Mouse (Mus musculus) MEL (cell line): ENCODE measurements around the gene Adamtsl4.

Source experiments
- CTCF ChIP-seq, 3 experiments: IDR thresholded peaks in 2 of 3; conservative IDR thresholded peaks in 1 of 3; 2 replicates each; pipeline ENCODE4 v1.5.1; 2011 to 2012; ENCODE audit warnings: low read length in 3 of 3, low read depth in 2 of 3, mild to moderate bottlenecking in 2 of 3, improper control_type of control experiment in 1 of 3, inconsistent platforms in 1 of 3, mixed read lengths in 1 of 3, moderate library complexity in 1 of 3; ENCODE audit not compliant: control insufficient read depth in 1 of 3, insufficient read depth in 1 of 3, poor library complexity in 1 of 3, severe bottlenecking in 1 of 3
- ETS1 ChIP-seq: IDR thresholded peaks from 2 replicates; pipeline ENCODE4 v1.6.1; 2012; ENCODE audit warnings: low read depth, mild to moderate bottlenecking, inconsistent platforms, low read length, improper control_type of control experiment, moderate library complexity
- JUND ChIP-seq: IDR thresholded peaks from 2 replicates; pipeline ENCODE4 v1.6.1; 2011; ENCODE audit warnings: low read depth, mild to moderate bottlenecking, improper control_type of control experiment, low read length
- KAT2A ChIP-seq: conservative IDR thresholded peaks from 2 replicates; pipeline ENCODE4 v1.6.1; 2012; ENCODE audit warnings: low read depth, low read length, improper control_type of control experiment, inconsistent platforms
- MAX ChIP-seq: IDR thresholded peaks from 2 replicates; pipeline ENCODE4 v1.6.1; 2011; ENCODE audit warnings: low read length, improper control_type of control experiment
- RCOR1 ChIP-seq: IDR thresholded peaks from 2 replicates; pipeline ENCODE4 v1.6.1; 2012; ENCODE audit warnings: low read depth, mild to moderate bottlenecking, inconsistent platforms, low read length, improper control_type of control experiment
- SMC3 ChIP-seq: IDR thresholded peaks from 2 replicates; pipeline ENCODE4 v1.6.1; 2011; ENCODE audit warnings: low read depth, low read length, improper control_type of control experiment
- TBP ChIP-seq: IDR thresholded peaks from 2 replicates; pipeline ENCODE4 v1.8.0; 2011; ENCODE audit warnings: low read depth, low read length, improper control_type of control experiment
- TCF12 ChIP-seq: IDR thresholded peaks from 2 replicates; pipeline ENCODE4 v1.6.1; 2014; ENCODE audit warnings: low read depth, mild to moderate bottlenecking, inconsistent platforms, low read length, improper control_type of control experiment, moderate library complexity
- USF1 ChIP-seq: IDR thresholded peaks from 2 replicates; pipeline ENCODE4 v1.6.1; 2014; ENCODE audit warnings: low read depth, mild to moderate bottlenecking, inconsistent platforms, low read length, improper control_type of control experiment, moderate library complexity
- ZC3H11A ChIP-seq: IDR thresholded peaks from 2 replicates; pipeline ENCODE4 v1.6.1; 2012; ENCODE audit warnings: low read depth, mild to moderate bottlenecking, inconsistent platforms, low read length, improper control_type of control experiment
- ZKSCAN1 ChIP-seq: IDR thresholded peaks from 2 replicates; pipeline ENCODE4 v1.6.1; 2012; ENCODE audit warnings: low read depth, mild to moderate bottlenecking, inconsistent platforms, low read length, improper control_type of control experiment, moderate library complexity

- TF ChIP-seq ZKSCAN1 (no peak), CTCF (IDR thresholded peaks at IDR 0.05 in 2 of 3, conservative IDR thresholded peaks at IDR 0.05 in 1 of 3; ENCODE audit: control insufficient read depth in 1 of 3, insufficient read depth in 1 of 3, low read depth in 2 of 3, low read length in 3 of 3, poor library complexity in 1 of 3, severe bottlenecking in 1 of 3) (no peak), TCF12 (no peak), ZC3H11A (no peak), RCOR1 (no peak), JUND (no peak), ETS1 (no peak), TBP (no peak), USF1 (no peak), KAT2A (no peak), SMC3 (no peak), MAX (no peak)
These were observed 2.9 kb downstream of the Adamtsl4 start for GRCm38 (mm10) chr3:95684846-95685245.
